Mouse (Mus musculus) gastrocnemius, postnatal 14 days (tissue): Measurements from ENCODE around the gene Gm8267. TPM values are rescaled to one million over a fixed set of nuclear protein-coding genes. Genes with fewer than 3 reads are reported as not detected.
"Not testable (repeated sequence)": the region's sequence is repeated elsewhere in the genome, so short reads cannot be mapped to it uniquely, and the experiment has no call there.

Experiments
- DNase-seq: peaks from one replicate; pipeline ENCODE4 v3.0.0; 2021; ENCODE audit warnings: mixed read lengths
- intact Hi-C: fragments of 180-260 bp; cut with DNase I; formaldehyde crosslinking; loops from one replicate; pipeline ENCODE4 v1.15.1; 2025; ENCODE audit warnings: low total_unique reads
- long read RNA-seq, 2 experiments: library from polyadenylated mRNA; stranded (forward); transcript quantifications; one replicate each; pipeline ENCODE4 v2.0.0; 2021
- total RNA-seq, 2 experiments: library from RNA; stranded (reverse); gene quantifications; 2 replicates each; pipeline ENCODE4 v1.2.3; 2021

Gene Gm8267
- not detected for total RNA-seq
- long read RNA-seq, experiment 1 = 0 reads
- long read RNA-seq, experiment 2 = 0 reads

- DNase-seq = no peak
- intact Hi-C loops = no loop called here
These were observed at the start of gene Gm8267 for GRCm38 (mm10) chr14:44750240-44750639. TSS of gene Gm8267 (minus strand) at chr14:44750340.

GRCm38 (mm10) chr14:44789537-44790382 is 39.6 kb upstream of the Gm8267 start:
- intact Hi-C loops, DNase-seq: not testable (repeated sequence)

GRCm38 (mm10) chr14:44742789-44743188 is 7.4 kb downstream of the Gm8267 start:
- intact Hi-C loops, DNase-seq: not testable (repeated sequence)

- not testable (repeated sequence) for DNase-seq
These were observed 19.4 kb downstream of the Gm8267 start for GRCm38 (mm10) chr14:44730711-44731110.

GRCm38 (mm10) chr14:44706356-44706755 is 43.8 kb downstream of the Gm8267 start, which contains the start of gene Gm8257:
TSS of gene Gm8257 (minus strand) at chr14:44706456.
- intact Hi-C loops, DNase-seq: not testable (repeated sequence)

More at GRCm38 (mm10) chr14:44730711-44731110, 19.4 kb downstream of the Gm8267 start:
- intact Hi-C loops = not testable (repeated sequence)

Other genes starting within 250 kb of the Gm8267 start
- gene Gm17093, start 232.1 kb downstream of the Gm8267 start, total RNA-seq = not detected
- not detected for gene Gm8247, start 167.2 kb downstream of the Gm8267 start, total RNA-seq
- gene Gm5624, start 122.4 kb downstream of the Gm8267 start, total RNA-seq = not detected
- gene Gm8257, start 43.9 kb downstream of the Gm8267 start, total RNA-seq = not detected
- under 1 TPM in 1 of 2 experiments, not detected in 1; 0.06 TPM for gene Ptgdr, start 109.0 kb upstream of the Gm8267 start, total RNA-seq
- under 1 TPM; 0.18 to 0.27 TPM for gene Ptger2, start 237.9 kb upstream of the Gm8267 start, total RNA-seq